9 mouse cellular contexts compared by ENCODE assay signal in the genomic region with DNA sequence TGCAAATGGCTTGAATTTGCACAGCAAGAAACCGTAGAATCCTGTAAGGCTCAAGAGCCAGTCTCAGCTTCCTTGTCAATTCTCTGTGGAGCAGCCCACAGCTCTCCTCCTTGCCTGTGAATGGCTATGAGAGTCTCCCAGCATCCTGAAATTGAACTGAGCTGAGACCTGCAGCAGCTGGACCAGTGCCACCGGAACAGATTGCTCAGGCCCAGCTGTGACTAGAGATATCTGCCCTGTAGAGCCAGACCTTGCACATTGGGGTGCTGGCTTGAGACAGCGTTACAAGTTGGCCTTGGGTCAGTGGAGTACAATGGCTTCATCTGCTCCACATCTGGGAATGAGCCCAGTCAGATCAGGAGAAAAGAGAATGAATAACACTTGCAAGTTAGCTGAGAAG.
DNase-seq lines count a peak whose midpoint lies in the region; ATAC-seq lines count a peak whose summit lies in the region.
"Had no signal": no experiment of that assay in that cellular context is flagged by ENCODE, and none has a peak within 500 bp of the region (broad histone marks: within the 10 kb centered on the region; RNA-seq: fewer than 3 reads in every experiment).

No protein-coding gene starts in this region.

- no peaks in the 10 kb centered on the region for H3K36me3 ChIP-seq in forebrain, embryonic 14.5 days (ENCODE audit: control insufficient read depth, insufficient read depth, low read length)
- H3K36me3 ChIP-seq in forebrain, embryonic 10.5 days (replicated peaks) = no peaks in the 10 kb centered on the region
- no peaks in the 10 kb centered on the region for H3K36me3 ChIP-seq in neural tube, embryonic 15.5 days
- H3K36me3 ChIP-seq: midbrain, embryonic 12.5 days had no signal

- no peak overlapping the region for H3K4me3 ChIP-seq in forebrain, embryonic 14.5 days (ENCODE audit: low read depth, low read length)
- no peak overlapping the region for H3K4me3 ChIP-seq in forebrain, embryonic 10.5 days
- H3K4me3 ChIP-seq in neural tube, embryonic 15.5 days (replicated peaks) = no peak overlapping the region
- H3K4me3 ChIP-seq: midbrain, embryonic 12.5 days had no signal

- H3K9ac ChIP-seq in forebrain, embryonic 14.5 days (ENCODE audit: low read length) = no peak overlapping the region
- no peak overlapping the region for H3K9ac ChIP-seq in neural tube, embryonic 15.5 days (replicated peaks)
- H3K9ac ChIP-seq: midbrain, embryonic 12.5 days had no signal

- DNase-seq in forebrain, embryonic 14.5 days (ENCODE audit: low spot score) = peak; percentile 30
- no peak for DNase-seq in forebrain, embryonic 10.5 days (ENCODE audit: extremely low spot score, low spot score)
- peak; percentile 15 for DNase-seq in neural tube, embryonic 10.5 days (ENCODE audit: extremely low spot score, low spot score)
- peak; percentile 24 for DNase-seq in heart, postnatal 25 days (ENCODE audit: low spot score)
- DNase-seq in right cerebral cortex, postnatal 4 days = peak; percentile 34
- no peak for DNase-seq in kidney, adult 9 months

- H3K9me3 ChIP-seq in forebrain, embryonic 14.5 days (replicated peaks; ENCODE audit: control insufficient read depth, low read length) = no peaks in the 10 kb centered on the region
- H3K9me3 ChIP-seq in forebrain, embryonic 10.5 days = no peaks in the 10 kb centered on the region
- H3K9me3 ChIP-seq in neural tube, embryonic 15.5 days (replicated peaks) = no peaks in the 10 kb centered on the region
- H3K9me3 ChIP-seq: midbrain, embryonic 12.5 days had no signal

- no peaks in the 10 kb centered on the region for H3K27me3 ChIP-seq in forebrain, embryonic 14.5 days (replicated peaks; ENCODE audit: control insufficient read depth, insufficient read depth, low read length)
- H3K27me3 ChIP-seq in forebrain, embryonic 10.5 days (ENCODE audit: poor library complexity, severe bottlenecking) = no peaks in the 10 kb centered on the region
- H3K27me3 ChIP-seq in neural tube, embryonic 15.5 days (replicated peaks) = no peaks in the 10 kb centered on the region
- H3K27me3 ChIP-seq: midbrain, embryonic 12.5 days had no signal

- no peak for ATAC-seq in forebrain, embryonic 14.5 days
- no peak for ATAC-seq in neural tube, embryonic 15.5 days (ENCODE audit: low FRiP score)
- no peak for ATAC-seq in megakaryocyte progenitor cell, adult 5-6 weeks (replicated peaks; ENCODE audit: poor library complexity)

- 48% methylated on average over 3 of the region's 3 CpGs for WGBS in forebrain, embryonic 14.5 days
- WGBS in forebrain, embryonic 10.5 days = 77% methylated on average over 3 of the region's 3 CpGs
- 58% methylated on average over 3 of the region's 3 CpGs for WGBS in neural tube, embryonic 15.5 days

- intact Hi-C loops in heart, postnatal 25 days (cut with DNase I) = no loop called here

- no peak overlapping the region for H3K4me2 ChIP-seq in forebrain, embryonic 14.5 days (ENCODE audit: low read length)
- H3K4me2 ChIP-seq in neural tube, embryonic 15.5 days = no peak overlapping the region
- H3K4me2 ChIP-seq: midbrain, embryonic 12.5 days had no signal

- no peak overlapping the region for H3K27ac ChIP-seq in forebrain, embryonic 14.5 days (ENCODE audit: low read depth, low read length)
- no peak overlapping the region for H3K27ac ChIP-seq in forebrain, embryonic 10.5 days
- H3K27ac ChIP-seq in neural tube, embryonic 15.5 days (replicated peaks) = no peak overlapping the region
- H3K27ac ChIP-seq: midbrain, embryonic 12.5 days had no signal

- H3K4me1 ChIP-seq in forebrain, embryonic 14.5 days (ENCODE audit: control insufficient read depth, insufficient read depth, low read length) = peaks cover 11% of the 10 kb centered on the region
- peaks cover 17% of the 10 kb centered on the region for H3K4me1 ChIP-seq in forebrain, embryonic 10.5 days
- H3K4me1 ChIP-seq in neural tube, embryonic 15.5 days = peaks cover 10% of the 10 kb centered on the region

Comparison
In these comparisons a context has a peak if more than half of its experiments do, and no peak if none do; other contexts are left out.
1. DNase-seq: peak in forebrain, embryonic 14.5 days (single experiment), neural tube, embryonic 10.5 days (single experiment), heart, postnatal 25 days (single experiment) and right cerebral cortex, postnatal 4 days (single experiment); none in forebrain, embryonic 10.5 days (single experiment) and kidney, adult 9 months (single experiment).